In the genomic region with DNA sequence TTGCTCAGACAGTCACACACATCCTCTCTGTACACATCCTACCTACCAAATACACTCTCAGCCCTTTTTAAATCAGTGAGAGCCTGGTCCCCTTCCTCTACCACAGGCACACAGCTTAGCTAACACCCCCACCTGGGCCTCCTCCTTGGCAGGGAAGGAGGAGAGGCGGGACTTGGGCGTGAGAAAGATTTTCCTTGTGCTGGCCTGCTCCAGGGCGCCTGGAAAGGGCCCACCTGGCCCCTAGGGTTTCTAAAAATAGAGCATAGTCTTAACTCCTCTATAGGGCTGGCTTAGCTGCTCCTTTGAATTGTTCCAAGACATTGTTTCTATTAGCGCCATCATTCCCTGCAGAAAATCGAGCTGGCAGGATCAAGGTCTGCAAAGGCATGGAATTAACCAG, we compare ENCODE assay signal across 13 mouse cellular contexts. TPM values are rescaled to one million over a fixed set of nuclear protein-coding genes. Genes with fewer than 3 reads are reported as not detected.
DNase-seq lines count a peak whose midpoint lies in the region; ATAC-seq and TF ChIP-seq lines count a peak whose summit lies in the region.
"Had no signal": no experiment of that assay in that cellular context is flagged by ENCODE, and none has a peak within 500 bp of the region (broad histone marks: within the 10 kb centered on the region; RNA-seq: fewer than 3 reads in every experiment).

No protein-coding gene starts in this region.

- H3K36me3 ChIP-seq in lung, embryonic 14.5 days (ENCODE audit: insufficient read depth) = no peaks in the 10 kb centered on the region
- H3K36me3 ChIP-seq in heart, embryonic 14.5 days (ENCODE audit: control insufficient read depth, insufficient read depth, low read length) = no peaks in the 10 kb centered on the region

- H3K27ac ChIP-seq in lung, embryonic 14.5 days (ENCODE audit: low read depth) = peak overlapping the region; percentile 89
- H3K27ac ChIP-seq in heart, embryonic 14.5 days (replicated peaks in 1 of 2; ENCODE audit: control insufficient read depth in 1 of 2, insufficient read depth in 1 of 2, low read depth in 2 of 2, low read length in 2 of 2) = peak overlapping the region; percentile 32 to 50; a peak in 3 of 4 replicates

- 11% methylated on average over 5 of the region's 5 CpGs for WGBS in lung, embryonic 14.5 days
- WGBS in heart, embryonic 14.5 days = 28% methylated on average over 5 of the region's 5 CpGs

- H3K27me3 ChIP-seq in lung, embryonic 14.5 days (ENCODE audit: insufficient read depth, low read length) = peaks cover 7% of the 10 kb centered on the region; the same call in 1 of the 2 replicates
- peaks cover 4% of the 10 kb centered on the region; the same call in 1 of the 2 replicates for H3K27me3 ChIP-seq in heart, embryonic 14.5 days (ENCODE audit: control insufficient read depth, insufficient read depth, low read length)

- no peak overlapping the region for H3K9ac ChIP-seq in lung, embryonic 14.5 days
- H3K9ac ChIP-seq in heart, embryonic 14.5 days (ENCODE audit: low read length) = 0 out of 2 replicates have a peak overlapping the region, but pooled peaks have one; percentile 1

- TF ChIP-seq CTCF in lung, embryonic 14.5 days (IDR thresholded peaks at IDR 0.05; ENCODE audit: low read depth) = no peak

- H3K4me1 ChIP-seq in lung, embryonic 14.5 days (ENCODE audit: insufficient read depth) = peaks cover 16% of the 10 kb centered on the region
- H3K4me1 ChIP-seq in heart, embryonic 14.5 days (ENCODE audit: control insufficient read depth in 2 of 2, insufficient read depth in 2 of 2, low read length in 2 of 2) = peaks cover 18 to 25% of the 10 kb centered on the region in 2 experiments

- DNase-seq in lung, embryonic 14.5 days = peak; percentile 79
- no peak for DNase-seq in lung, postnatal 10 days
- DNase-seq in kidney, adult 9 months = peak; percentile 67
- DNase-seq in lung, postnatal 25 days (ENCODE audit: low spot score) = peak; percentile 34
- DNase-seq in adrenal gland, postnatal 10 days = no peak
- no peak for DNase-seq in layer of hippocampus, postnatal 10 days (ENCODE audit: low spot score in 2 of 2)
- no peak for DNase-seq in thymus, postnatal 25 days
- DNase-seq: adrenal gland, postnatal 25 days; cerebellum, postnatal 36 days; layer of hippocampus, postnatal 36 days; right cerebral cortex, postnatal 25 days had no signal

- H3K4me3 ChIP-seq in lung, embryonic 14.5 days (ENCODE audit: low read depth, low read length) = no peak overlapping the region
- no peak overlapping the region for H3K4me3 ChIP-seq in heart, embryonic 14.5 days (ENCODE audit: control insufficient read depth in 1 of 2, insufficient read depth in 1 of 2, low read depth in 1 of 2, low read length in 2 of 2)

- H3K9me3 ChIP-seq in lung, embryonic 14.5 days (ENCODE audit: low read depth, low read length) = no peaks in the 10 kb centered on the region
- no peaks in the 10 kb centered on the region for H3K9me3 ChIP-seq in heart, embryonic 14.5 days (ENCODE audit: control insufficient read depth, low read length)

- peak; percentile 57 for ATAC-seq in lung, embryonic 14.5 days (ENCODE audit: insufficient read depth)
- ATAC-seq in heart, embryonic 14.5 days (ENCODE audit: insufficient number of reproducible peaks, insufficient read depth, low FRiP score, low read depth) = 0 out of 2 replicates have a peak, but pooled peaks have one; percentile 22

- peak overlapping the region; percentile 21; the same call in 1 of the 2 replicates for H3K4me2 ChIP-seq in lung, embryonic 14.5 days
- 0 out of 2 replicates have a peak overlapping the region, but pooled peaks have one; percentile 22 for H3K4me2 ChIP-seq in heart, embryonic 14.5 days (ENCODE audit: low read length)

RNA-seq across cellular contexts. Expression of a gene that starts 35.0 kb away (rescaled TPM):
- 14.0 and 14.1 TPM in 2 replicates for polyA plus RNA-seq in lung, embryonic 14.5 days (2014; fragmentation: Nextera tagmentation; extraction: Ambion mirVana)
- 7.7 and 8.5 TPM in 2 replicates for polyA plus RNA-seq in heart, embryonic 14.5 days (2014; fragmentation: Nextera tagmentation; extraction: Ambion mirVana)
- 1 to 10 TPM; 2.1 to 2.3 TPM for total RNA-seq in adrenal gland, postnatal 10 days (2021)
- total RNA-seq in layer of hippocampus, postnatal 10 days (2021) = 1 to 10 TPM; 3.5 to 3.7 TPM

RNA-seq across cellular contexts. Expression of a gene that starts 35.4 kb away (rescaled TPM):
- polyA plus RNA-seq in lung, embryonic 14.5 days (2014; fragmentation: Nextera tagmentation; extraction: Ambion mirVana) = 2.0 and 2.2 TPM in 2 replicates
- polyA plus RNA-seq in heart, embryonic 14.5 days (2014; fragmentation: Nextera tagmentation; extraction: Ambion mirVana) = 0.81 and 1.00 TPM in 2 replicates
- total RNA-seq in adrenal gland, postnatal 10 days (2021) = 1 to 10 TPM; 3.2 to 4.6 TPM
- total RNA-seq in layer of hippocampus, postnatal 10 days (2021) = under 1 TPM; 0.43 to 0.62 TPM
- total RNA-seq: MEL had no signal

Comparison
In these comparisons a context has a peak if more than half of its experiments do, and no peak if none do; other contexts are left out.
1. DNase-seq: peak in lung, embryonic 14.5 days (single experiment), kidney, adult 9 months (single experiment) and lung, postnatal 25 days (single experiment); none in lung, postnatal 10 days (single experiment), adrenal gland, postnatal 10 days (single experiment), layer of hippocampus, postnatal 10 days (0 of 2) and thymus, postnatal 25 days (single experiment).